Mouse (Mus musculus): ENCODE data around the gene Cnn3. TPM values are rescaled to one million over a fixed set of nuclear protein-coding genes. Genes with fewer than 3 reads are reported as not detected.

The Cnn3 gene
- polyA plus RNA-seq, 1 experiment from 2014 or later = 1,127 TPM

DNA sequence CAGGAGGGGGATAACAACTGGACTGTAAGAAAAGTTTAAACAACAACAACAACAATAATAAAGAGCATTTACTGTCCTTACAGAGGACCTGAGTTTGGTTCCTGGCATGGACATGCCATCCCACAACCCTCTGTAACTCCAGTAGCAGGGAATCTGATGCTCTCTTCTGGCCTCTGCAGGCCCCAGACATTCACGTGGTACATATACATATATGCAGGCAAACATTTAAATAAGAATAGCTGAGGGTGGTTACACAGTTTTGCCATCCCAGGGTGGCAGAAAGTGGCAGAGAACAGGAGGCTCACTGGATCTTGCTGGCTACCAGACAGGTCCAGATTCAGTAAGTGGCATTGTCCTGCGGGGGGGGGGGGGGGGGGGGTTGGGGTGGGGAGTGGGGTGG is 41.8 kb downstream of the Cnn3 start:
- Histone ChIP-seq H3K36me3 (ENCODE audit: control insufficient read depth, insufficient read depth, low read length) (no peaks in the 10 kb centered on the region), H3K9me3 (ENCODE audit: control insufficient read depth, low read length) (no peaks in the 10 kb centered on the region), H3K4me1 (replicated peaks; ENCODE audit: control insufficient read depth, insufficient read depth, low read length) (peaks cover 2% of the 10 kb centered on the region; the same call in 1 of the 2 replicates), H3K27ac (ENCODE audit: low read depth, low read length) (no peak overlapping the region), H3K9ac (ENCODE audit: low read depth, low read length) (no peak overlapping the region), H3K27me3 (ENCODE audit: control insufficient read depth, insufficient read depth, low read length) (no peaks in the 10 kb centered on the region), H3K4me3 (ENCODE audit: low read depth, low read length) (no peak overlapping the region), H3K4me2 (replicated peaks; ENCODE audit: low read depth, low read length) (no peak overlapping the region)
- ATAC-seq (ENCODE audit: low FRiP score) = no peak
- 20% methylated on average over 1 of the region's 2 CpGs for WGBS
- no peak for DNase-seq (ENCODE audit: low spot score)

DNA sequence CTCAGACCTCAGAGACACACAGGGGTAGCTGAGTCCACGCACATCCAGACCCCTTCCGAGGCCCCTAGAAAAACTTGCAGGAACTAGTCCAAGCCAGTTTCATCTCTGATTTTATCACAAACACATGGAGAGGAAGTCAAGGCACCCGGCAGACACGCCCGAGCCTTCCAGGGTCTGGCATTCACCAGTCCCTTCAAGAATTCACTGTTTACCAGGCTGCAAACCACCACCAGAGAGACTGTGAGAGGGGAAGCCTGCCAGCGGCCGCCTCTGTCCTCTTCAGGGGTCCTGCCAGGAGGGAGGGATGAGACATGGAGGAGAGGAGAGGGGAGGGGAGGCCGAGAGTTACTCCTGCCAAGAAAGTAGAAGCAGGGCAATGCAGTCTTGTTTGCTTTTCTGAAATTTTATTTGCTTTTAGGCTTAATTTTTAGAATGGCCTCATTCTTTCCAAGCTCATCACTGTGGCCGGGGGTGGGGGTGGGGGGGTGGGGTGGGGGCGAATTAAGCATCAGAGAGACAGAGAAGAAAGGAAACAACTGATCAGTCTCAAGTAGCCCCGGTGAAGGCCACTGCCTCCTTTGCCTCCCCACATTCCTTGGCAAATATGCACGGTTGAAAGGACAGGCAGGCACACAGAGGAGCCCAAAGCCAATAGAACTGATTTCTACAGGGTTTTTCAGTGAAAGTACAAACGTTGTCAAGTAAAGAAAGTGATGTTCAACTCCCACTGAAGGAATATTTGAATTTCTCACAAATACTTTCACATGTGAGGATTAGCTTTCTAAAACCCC is 43.1 kb downstream of the Cnn3 start:
- H3K4me2 ChIP-seq (replicated peaks; ENCODE audit: low read depth, low read length) = no peak overlapping the region; the same call in 1 of the 2 replicates
- peaks cover 2% of the 10 kb centered on the region; the same call in 1 of the 2 replicates for H3K4me1 ChIP-seq (replicated peaks; ENCODE audit: control insufficient read depth, insufficient read depth, low read length)
- 0 out of 2 replicates have a peak overlapping the region, but pooled peaks have one; percentile 72 for H3K27ac ChIP-seq (ENCODE audit: low read depth, low read length)
- H3K9ac ChIP-seq (ENCODE audit: low read depth, low read length) = peak overlapping the region; percentile 13; the same call in 1 of the 2 replicates
- peak; percentile 70 for ATAC-seq (ENCODE audit: low FRiP score)
- DNase-seq (ENCODE audit: low spot score) = peak; percentile 62
- 5% methylated on average over 13 of the region's 13 CpGs for WGBS
- no peak overlapping the region for H3K4me3 ChIP-seq (ENCODE audit: low read depth, low read length)
- no peaks in the 10 kb centered on the region for H3K27me3 ChIP-seq (ENCODE audit: control insufficient read depth, insufficient read depth, low read length)
- no peaks in the 10 kb centered on the region for H3K36me3 ChIP-seq (ENCODE audit: control insufficient read depth, insufficient read depth, low read length)
- no peaks in the 10 kb centered on the region for H3K9me3 ChIP-seq (ENCODE audit: control insufficient read depth, low read length)

DNA sequence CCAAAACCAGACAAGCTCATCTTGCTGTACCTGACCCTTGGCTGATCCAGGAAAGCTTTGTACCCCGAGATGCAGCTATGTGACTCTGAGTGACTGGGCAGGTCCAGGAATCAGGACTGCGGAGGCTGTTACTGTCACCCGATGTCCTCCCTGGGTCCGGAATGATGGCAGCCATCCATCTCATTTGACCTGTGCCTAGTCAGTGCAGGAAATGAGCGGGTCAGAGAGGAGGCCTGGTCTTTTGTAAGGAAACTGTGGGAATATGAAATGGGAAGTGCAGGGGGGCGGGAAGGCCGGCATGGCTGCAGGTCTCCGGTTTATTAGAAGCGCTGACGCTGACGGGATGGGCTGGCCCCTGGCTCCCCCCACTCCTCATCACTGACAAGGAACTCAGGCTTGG is 45.4 kb downstream of the Cnn3 start:
- 74% methylated on average over 11 of the region's 11 CpGs for WGBS
- Histone ChIP-seq H3K4me2 (replicated peaks; ENCODE audit: low read depth, low read length) (no peak overlapping the region), H3K36me3 (ENCODE audit: control insufficient read depth, insufficient read depth, low read length) (no peaks in the 10 kb centered on the region), H3K27me3 (ENCODE audit: control insufficient read depth, insufficient read depth, low read length) (no peaks in the 10 kb centered on the region), H3K9me3 (ENCODE audit: control insufficient read depth, low read length) (no peaks in the 10 kb centered on the region), H3K9ac (ENCODE audit: low read depth, low read length) (no peak overlapping the region), H3K4me3 (ENCODE audit: low read depth, low read length) (no peak overlapping the region), H3K4me1 (replicated peaks; ENCODE audit: control insufficient read depth, insufficient read depth, low read length) (peaks cover 2% of the 10 kb centered on the region; the same call in 1 of the 2 replicates), H3K27ac (ENCODE audit: low read depth, low read length) (no peak overlapping the region)
- ATAC-seq (ENCODE audit: low FRiP score) (no peak), DNase-seq (ENCODE audit: low spot score) (no peak)

DNA sequence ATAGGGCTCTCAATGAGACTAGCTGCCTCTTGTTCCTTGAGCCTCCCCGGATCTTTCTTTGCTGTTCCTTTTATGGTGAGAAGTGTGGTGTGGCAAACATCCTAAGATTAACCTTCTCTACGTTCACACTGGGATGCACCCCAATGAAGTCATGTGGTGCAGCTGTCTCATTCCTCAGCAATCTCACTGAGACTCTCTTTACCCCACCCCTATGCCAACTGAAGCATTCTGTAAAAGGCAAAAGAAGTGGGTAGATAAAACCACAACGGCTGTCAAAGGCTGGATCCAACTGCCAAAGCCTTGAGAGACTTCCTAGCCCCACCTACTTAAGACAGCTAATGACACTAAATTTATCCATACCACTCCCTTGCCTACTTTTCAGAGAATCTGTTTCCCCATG is 48.4 kb downstream of the Cnn3 start:
- Histone ChIP-seq H3K9me3 (ENCODE audit: control insufficient read depth, low read length) (no peaks in the 10 kb centered on the region), H3K36me3 (ENCODE audit: control insufficient read depth, insufficient read depth, low read length) (no peaks in the 10 kb centered on the region), H3K4me1 (replicated peaks; ENCODE audit: control insufficient read depth, insufficient read depth, low read length) (no peaks in the 10 kb centered on the region), H3K9ac (ENCODE audit: low read depth, low read length) (no peak overlapping the region), H3K4me2 (replicated peaks; ENCODE audit: low read depth, low read length) (no peak overlapping the region), H3K4me3 (ENCODE audit: low read depth, low read length) (no peak overlapping the region), H3K27ac (ENCODE audit: low read depth, low read length) (no peak overlapping the region), H3K27me3 (ENCODE audit: control insufficient read depth, insufficient read depth, low read length) (no peaks in the 10 kb centered on the region)
- ATAC-seq (ENCODE audit: low FRiP score) (no peak), DNase-seq (ENCODE audit: low spot score) (no peak)
- 71% methylated on average over 3 of the region's 3 CpGs for WGBS

DNA sequence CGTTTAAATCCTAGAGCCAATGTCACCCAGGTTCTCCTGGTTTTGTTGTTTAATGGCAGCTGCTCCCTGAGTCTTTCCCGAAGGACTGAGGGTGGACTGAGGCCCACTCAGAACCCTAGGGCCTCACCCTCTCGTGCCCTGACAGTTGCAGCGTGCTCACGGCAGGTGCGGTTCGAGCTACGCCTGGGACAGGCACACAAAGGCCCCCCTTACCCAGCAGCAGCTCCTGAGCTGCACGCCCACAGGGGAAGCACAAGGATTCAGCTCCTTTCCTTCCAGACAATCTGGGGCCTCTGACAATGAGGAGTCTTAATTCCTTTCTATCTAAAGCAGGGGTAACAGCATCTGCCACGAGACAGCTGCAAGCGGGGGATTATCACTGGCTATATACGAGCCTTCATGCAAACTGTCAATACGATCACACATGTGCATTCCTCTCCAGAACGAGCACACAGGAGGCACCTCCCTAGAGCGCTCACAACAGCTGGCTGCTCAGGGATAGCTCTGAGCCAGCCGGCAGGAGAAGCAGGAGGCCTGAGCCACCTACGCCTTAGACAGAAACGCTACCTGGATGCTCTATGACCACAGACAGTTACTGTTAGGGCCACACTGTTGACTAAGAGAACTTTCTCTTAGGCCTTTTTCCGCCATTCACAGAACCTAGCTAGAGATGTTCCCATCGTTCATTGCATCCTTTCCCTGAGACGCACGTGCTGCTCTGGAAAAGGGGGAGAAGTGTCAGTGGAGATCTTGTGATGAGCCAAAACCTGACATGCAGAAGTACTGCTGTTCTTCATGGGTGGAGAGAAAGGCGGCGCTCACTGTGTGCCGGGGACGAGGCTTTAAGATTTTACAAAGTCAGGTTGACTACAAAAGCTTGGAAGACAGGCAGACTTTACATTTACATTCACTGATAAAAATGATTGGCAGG is 54.0 kb downstream of the Cnn3 start:
- no peak for ATAC-seq (ENCODE audit: low FRiP score)
- no peaks in the 10 kb centered on the region for H3K36me3 ChIP-seq (ENCODE audit: control insufficient read depth, insufficient read depth, low read length)

DNA sequence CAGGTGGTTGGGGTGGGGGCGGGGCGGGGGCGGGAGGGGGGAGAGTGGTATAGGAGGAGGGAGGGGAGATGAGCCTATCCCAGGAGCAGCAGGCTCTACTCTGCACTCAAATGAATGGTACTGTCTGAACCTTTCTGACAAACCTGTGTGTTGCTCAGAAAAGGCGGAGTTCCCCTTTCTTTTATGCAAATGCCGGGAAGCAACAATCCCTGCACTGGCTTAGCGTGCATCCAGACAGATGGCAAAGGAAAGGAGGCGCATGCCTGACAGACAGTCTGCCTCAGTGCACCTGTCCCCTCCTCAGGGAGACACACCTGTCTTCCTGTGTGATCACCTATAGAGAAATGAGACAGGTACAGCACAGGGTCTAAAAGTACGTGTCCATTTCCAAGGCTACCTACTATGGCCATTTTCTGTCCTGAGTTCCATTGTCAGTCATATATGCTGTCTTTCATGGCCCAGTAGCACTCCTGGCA is 54.7 kb downstream of the Cnn3 start:
- Histone ChIP-seq H3K27me3 (ENCODE audit: control insufficient read depth, insufficient read depth, low read length) (no peaks in the 10 kb centered on the region), H3K27ac (ENCODE audit: low read depth, low read length) (no peak overlapping the region)

More for the DNA sequence above, 54.0 kb downstream of the Cnn3 start:
- peak overlapping the region; percentile 31; the same call in 1 of the 2 replicates for H3K27ac ChIP-seq (ENCODE audit: low read depth, low read length)
- 61% methylated on average over 26 of the region's 26 CpGs for WGBS
- no peaks in the 10 kb centered on the region for H3K27me3 ChIP-seq (ENCODE audit: control insufficient read depth, insufficient read depth, low read length)
- no peak overlapping the region for H3K9ac ChIP-seq (ENCODE audit: low read depth, low read length)
- no peaks in the 10 kb centered on the region for H3K4me1 ChIP-seq (replicated peaks; ENCODE audit: control insufficient read depth, insufficient read depth, low read length)
- no peak overlapping the region for H3K4me2 ChIP-seq (replicated peaks; ENCODE audit: low read depth, low read length)
- H3K9me3 ChIP-seq (ENCODE audit: control insufficient read depth, low read length) = no peaks in the 10 kb centered on the region
- H3K4me3 ChIP-seq (ENCODE audit: low read depth, low read length) = no peak overlapping the region
- DNase-seq (ENCODE audit: low spot score) = no peak

DNA sequence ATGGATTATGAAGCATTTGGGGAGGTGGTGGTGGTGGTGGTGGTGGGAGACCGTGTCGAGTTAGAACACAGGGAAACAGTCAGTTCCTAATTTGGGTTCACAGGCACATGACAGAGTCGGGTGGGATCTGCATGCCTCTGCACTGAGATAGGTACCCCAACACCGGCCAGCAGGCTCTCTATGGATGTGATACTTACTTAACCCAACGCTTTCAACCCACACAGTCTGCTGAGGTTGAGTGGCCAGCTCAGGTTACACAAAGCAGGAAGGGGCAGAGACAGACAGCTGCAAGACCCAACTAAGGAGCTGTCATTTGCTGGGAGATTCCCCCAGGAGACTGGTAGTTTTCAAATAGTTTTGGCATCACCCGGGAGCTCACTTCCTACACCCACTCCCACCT is 55.3 kb downstream of the Cnn3 start:
- H3K9me3 ChIP-seq (ENCODE audit: control insufficient read depth, low read length) = no peaks in the 10 kb centered on the region
- H3K36me3 ChIP-seq (ENCODE audit: control insufficient read depth, insufficient read depth, low read length) = no peaks in the 10 kb centered on the region
- no peak for ATAC-seq (ENCODE audit: low FRiP score)
- WGBS = 37% methylated on average over 6 of the region's 6 CpGs
- no peak overlapping the region for H3K4me3 ChIP-seq (ENCODE audit: low read depth, low read length)
- H3K27me3 ChIP-seq (ENCODE audit: control insufficient read depth, insufficient read depth, low read length) = no peaks in the 10 kb centered on the region
- H3K4me2 ChIP-seq (replicated peaks; ENCODE audit: low read depth, low read length) = no peak overlapping the region
- H3K27ac ChIP-seq (ENCODE audit: low read depth, low read length) = no peak overlapping the region
- H3K4me1 ChIP-seq (replicated peaks; ENCODE audit: control insufficient read depth, insufficient read depth, low read length) = no peaks in the 10 kb centered on the region
- no peak overlapping the region for H3K9ac ChIP-seq (ENCODE audit: low read depth, low read length)
- DNase-seq (ENCODE audit: low spot score) = no peak

More for the DNA sequence above, 54.7 kb downstream of the Cnn3 start:
- Histone ChIP-seq H3K4me2 (replicated peaks; ENCODE audit: low read depth, low read length) (no peak overlapping the region), H3K36me3 (ENCODE audit: control insufficient read depth, insufficient read depth, low read length) (no peaks in the 10 kb centered on the region), H3K9me3 (ENCODE audit: control insufficient read depth, low read length) (no peaks in the 10 kb centered on the region), H3K4me1 (replicated peaks; ENCODE audit: control insufficient read depth, insufficient read depth, low read length) (no peaks in the 10 kb centered on the region), H3K4me3 (ENCODE audit: low read depth, low read length) (no peak overlapping the region), H3K9ac (ENCODE audit: low read depth, low read length) (no peak overlapping the region)
- ATAC-seq (ENCODE audit: low FRiP score) (0 out of 2 replicates have a peak, but pooled peaks have one; percentile 2), DNase-seq (ENCODE audit: low spot score) (no peak)
- 78% methylated on average over 8 of the region's 8 CpGs for WGBS

DNA sequence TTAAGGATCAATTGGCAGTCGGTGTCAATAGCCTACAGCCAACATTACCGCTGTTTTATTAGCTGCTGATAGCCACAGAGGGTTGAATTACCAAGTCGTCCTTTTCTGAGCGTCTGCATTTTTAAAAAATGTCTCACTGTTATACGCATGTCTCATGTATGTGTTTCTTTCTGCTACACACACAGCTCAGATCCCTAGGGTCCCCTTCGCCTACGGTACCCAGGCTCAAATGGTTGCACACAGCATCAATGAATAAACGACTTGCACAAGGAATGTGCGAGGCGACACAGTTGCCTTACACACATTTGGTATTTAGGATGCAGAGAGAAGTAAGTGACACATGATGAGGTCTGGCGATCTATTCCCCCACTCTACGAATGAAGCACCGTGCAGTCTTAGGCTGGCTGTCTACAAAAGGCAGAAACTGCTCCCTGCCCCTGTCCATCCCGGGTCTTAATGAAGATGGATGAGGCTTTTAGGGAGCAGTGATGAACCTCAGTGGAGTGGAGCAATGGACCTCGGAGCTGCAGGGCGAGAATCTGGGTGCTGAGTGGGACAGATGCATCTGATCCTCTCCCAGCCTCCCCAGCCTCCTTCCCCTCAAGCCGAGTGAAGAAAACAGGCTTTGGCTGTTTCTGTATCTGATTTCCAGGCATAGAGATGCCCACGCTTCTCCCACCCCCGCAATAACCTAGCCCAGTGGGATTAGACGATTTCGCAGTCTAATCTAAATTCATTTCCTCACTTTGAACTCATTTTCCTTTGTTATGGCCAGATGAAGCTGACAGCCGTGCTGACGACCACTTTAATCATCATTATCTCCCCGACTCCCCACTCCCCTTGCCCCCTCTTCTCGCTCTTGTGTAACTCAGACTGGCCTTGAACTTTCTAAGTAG is 57.2 kb downstream of the Cnn3 start:
- Histone ChIP-seq H3K4me1 (replicated peaks; ENCODE audit: control insufficient read depth, insufficient read depth, low read length) (no peaks in the 10 kb centered on the region), H3K9ac (ENCODE audit: low read depth, low read length) (no peak overlapping the region), H3K4me3 (ENCODE audit: low read depth, low read length) (no peak overlapping the region), H3K27me3 (ENCODE audit: control insufficient read depth, insufficient read depth, low read length) (no peaks in the 10 kb centered on the region), H3K9me3 (ENCODE audit: control insufficient read depth, low read length) (no peaks in the 10 kb centered on the region), H3K4me2 (replicated peaks; ENCODE audit: low read depth, low read length) (no peak overlapping the region), H3K27ac (ENCODE audit: low read depth, low read length) (peak overlapping the region; percentile 12), H3K36me3 (ENCODE audit: control insufficient read depth, insufficient read depth, low read length) (no peaks in the 10 kb centered on the region)
- ATAC-seq (ENCODE audit: low FRiP score) = peak; percentile 81
- 50% methylated on average over 25 of the region's 25 CpGs for WGBS
- DNase-seq (ENCODE audit: low spot score) = peak; percentile 59
